Mouse (Mus musculus): ENCODE results near the gene Cltrn. TPM values are rescaled to one million over a fixed set of nuclear protein-coding genes. Genes with fewer than 3 reads are reported as not detected.

Cltrn gene
- polyA plus RNA-seq, 1 experiment, result not detected

GRCm38 (mm10) chrX:164133531-164133930 lies 44.9 kb downstream of the Cltrn start:
- DNase-seq (ENCODE audit: low read depth, low spot score), result no peak
- 73% methylated on average over 3 of the region's 3 CpGs for WGBS

DNA sequence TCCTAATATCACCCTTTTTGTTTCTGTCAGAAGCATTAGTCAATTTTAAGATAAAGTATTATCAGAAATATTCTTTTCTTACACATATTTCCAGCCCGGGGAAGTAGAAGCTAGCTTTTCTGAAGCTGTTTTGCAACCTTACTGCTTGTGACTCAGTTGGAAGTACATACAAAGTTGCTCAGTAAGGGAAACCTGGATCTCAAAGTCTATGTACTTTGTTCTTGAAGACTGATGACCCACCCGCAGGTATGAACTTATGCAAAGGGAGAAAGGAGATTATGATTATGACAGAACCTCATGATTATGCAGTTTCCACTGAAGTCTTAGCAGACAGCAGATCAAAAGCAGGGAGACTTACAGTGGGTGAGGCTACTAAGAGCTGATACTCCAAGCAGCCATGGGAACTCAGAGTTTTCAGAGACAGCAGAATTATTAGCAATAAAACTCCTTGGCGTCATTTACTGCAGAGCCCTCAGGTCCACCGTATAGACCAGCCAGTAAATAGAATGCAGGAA lies 46.7 kb downstream of the Cltrn start:
- WGBS, result 65% methylated on average over 4 of the region's 4 CpGs
- DNase-seq (ENCODE audit: low read depth, low spot score), result no peak

GRCm38 (mm10) chrX:164139032-164139431 lies 50.4 kb downstream of the Cltrn start, which contains the start of gene Ace2:
Gene Ace2 (plus strand): TSS chrX:164139332.
- no peak for DNase-seq (ENCODE audit: low read depth, low spot score)
- WGBS, result 93% methylated on average over 2 of the region's 2 CpGs

- no peak for DNase-seq (ENCODE audit: low read depth, low spot score)
- WGBS, result 45% methylated on average over 6 of the region's 6 CpGs
These were observed 57.0 kb downstream of the Cltrn start for GRCm38 (mm10) chrX:164145463-164146250.

DNA sequence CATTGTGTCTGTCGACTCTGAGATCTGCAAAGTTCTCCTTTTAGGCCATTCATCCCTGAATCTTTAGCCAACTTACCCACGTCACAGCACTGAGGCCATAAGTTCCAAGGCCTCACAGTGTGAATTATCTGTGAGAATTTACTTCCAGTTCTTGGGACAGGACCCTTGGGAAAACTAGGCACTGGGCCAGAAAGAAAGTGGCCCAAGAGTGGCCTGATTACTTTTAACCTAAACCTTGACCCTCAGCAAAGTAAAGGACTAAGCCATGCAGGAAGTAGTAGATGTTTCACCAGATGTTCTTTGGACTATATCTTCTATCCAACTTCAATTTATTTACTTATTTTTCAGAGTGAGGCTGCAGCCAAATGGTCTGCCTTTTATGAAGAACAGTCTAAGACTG lies 64.1 kb downstream of the Cltrn start:
- no peak for DNase-seq (ENCODE audit: low read depth, low spot score)
- 51% methylated on average over 2 of the region's 2 CpGs for WGBS

GRCm38 (mm10) chrX:164153606-164154005 lies 65.0 kb downstream of the Cltrn start:
- DNase-seq (ENCODE audit: low read depth, low spot score), result no peak

DNA sequence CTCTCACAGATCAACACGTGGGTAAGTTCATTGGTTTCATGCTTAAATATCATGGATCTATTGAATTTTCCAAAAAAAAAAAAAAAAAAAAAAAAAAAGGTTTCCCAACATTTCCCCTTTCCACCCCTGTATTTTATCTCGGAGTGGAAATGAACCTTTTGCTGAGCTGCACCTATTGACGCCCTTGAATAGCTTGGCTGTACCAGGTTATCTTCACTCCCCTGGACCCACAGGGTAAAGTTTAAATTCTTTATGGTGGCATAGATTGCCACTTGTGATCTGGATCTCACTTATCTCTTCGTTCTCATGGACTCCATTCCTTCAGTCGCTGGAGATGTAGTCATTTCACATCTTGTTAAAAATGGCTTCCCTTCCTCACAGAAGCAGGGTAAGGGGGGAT lies 66.0 kb downstream of the Cltrn start:
- 82% methylated on average over 5 of the region's 5 CpGs for WGBS
- DNase-seq (ENCODE audit: low read depth, low spot score), result no peak

DNA sequence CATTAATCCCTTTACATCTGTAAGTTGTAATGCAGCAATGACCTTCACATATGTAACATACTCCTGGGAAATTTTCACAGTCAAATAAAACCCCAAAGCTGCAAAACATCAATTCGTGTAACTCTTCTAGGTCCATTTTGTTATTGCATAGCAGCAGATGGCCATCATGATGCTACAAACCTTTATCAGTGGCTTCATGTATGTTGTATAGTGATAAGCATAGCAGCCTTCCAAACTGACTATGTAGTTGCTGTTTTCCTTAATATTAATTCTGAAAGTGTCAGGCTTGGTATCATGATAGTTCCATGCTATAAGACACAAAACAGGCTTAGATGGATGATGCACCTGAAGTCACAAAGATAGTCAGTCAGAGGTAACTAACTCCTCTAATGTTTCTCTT lies 76.1 kb downstream of the Cltrn start:
- 83% methylated on average over 1 of the region's 1 CpGs for WGBS
- DNase-seq (ENCODE audit: low read depth, low spot score), result no peak

Other genes starting within 250 kb of the Cltrn start
- gene Ap1s2, start 179.8 kb upstream of the Cltrn start, polyA plus RNA-seq (2012; rRNA removed), result 1.6 and 2.2 TPM in 2 replicates
- gene Zrsr2, start 130.2 kb upstream of the Cltrn start, polyA plus RNA-seq (2012; rRNA removed), result 6.3 and 6.4 TPM in 2 replicates
- gene Car5b, start 60.8 kb upstream of the Cltrn start, polyA plus RNA-seq (2012; rRNA removed), result 0.90 and 1.2 TPM in 2 replicates
- 6.4 and 8.0 TPM in 2 replicates for gene Siah1b, start 12.3 kb upstream of the Cltrn start, polyA plus RNA-seq (2012; rRNA removed)
- gene Ace2, start 50.5 kb downstream of the Cltrn start, polyA plus RNA-seq (2012; rRNA removed), result 74.9 and 171 TPM in 2 replicates
- gene Bmx, start 169.4 kb downstream of the Cltrn start, polyA plus RNA-seq (2012; rRNA removed), result 0.47 and 0.51 TPM in 2 replicates
- 1.4 and 1.5 TPM in 2 replicates for gene Pir, start 180.5 kb downstream of the Cltrn start, polyA plus RNA-seq (2012; rRNA removed)

Data from large intestine, adult 2 months (tissue).